Mouse (Mus musculus): ENCODE measurements around the gene Gm45021.

Gene Gm45021

GRCm38 (mm10) chr6:48589194-48589750 is at the start of gene Gm45021:
Gene Gm45021 (plus strand): TSS chr6:48589610.
- in situ Hi-C loops (cut with MboI, MseI) = no loop called here

DNA sequence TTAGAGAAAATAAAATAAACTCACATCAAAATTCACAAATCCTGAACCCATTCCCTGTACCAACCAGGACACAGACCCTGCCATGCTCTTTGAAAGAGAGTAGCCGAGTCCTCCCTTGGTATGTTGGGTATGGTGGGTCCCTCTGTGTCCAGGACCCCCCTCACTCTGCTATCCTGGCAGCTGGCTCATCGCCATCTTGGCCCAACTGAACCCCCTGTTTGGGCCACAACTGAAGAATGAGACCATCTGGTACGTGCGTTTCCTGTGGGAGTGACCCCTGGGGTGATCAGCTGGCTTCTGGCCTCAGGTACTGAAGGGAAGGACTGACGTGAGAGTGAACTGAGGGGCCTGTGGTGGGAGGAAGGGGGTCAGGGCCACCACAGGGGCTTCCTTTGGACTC is 49.5 kb upstream of the Gm45021 start:
- in situ Hi-C loops (cut with MboI, MseI) = loop anchor here (5.0 to 10.0 kb wide), 3 partner anchors 97 to 365 kb away; partner anchors contain the start of gene Gimap3

DNA sequence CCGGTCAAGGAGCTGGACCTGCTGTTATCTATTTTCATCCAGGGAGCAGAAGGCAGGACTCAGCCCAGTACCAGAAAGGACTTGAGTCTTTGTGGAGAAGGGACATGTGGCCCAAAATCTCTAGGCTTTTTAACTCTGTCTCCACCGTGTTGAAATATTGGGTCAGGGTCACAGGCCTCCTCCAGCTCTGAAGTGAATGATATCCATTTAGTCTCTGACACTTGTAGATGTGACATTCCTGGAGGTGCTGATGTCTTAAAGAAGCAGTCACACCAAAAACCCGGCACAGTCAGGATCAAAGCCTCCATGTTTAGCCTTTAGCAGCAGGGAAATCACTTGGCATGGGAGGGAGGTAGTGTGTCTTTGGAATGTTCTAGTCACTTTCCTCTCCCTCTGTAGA is 48.7 kb upstream of the Gm45021 start:
- in situ Hi-C loops (cut with MboI, MseI) = loop anchor here (5.0 to 10.0 kb wide), 2 partner anchors 97 to 366 kb away; no protein-coding TSS in a partner anchor

DNA sequence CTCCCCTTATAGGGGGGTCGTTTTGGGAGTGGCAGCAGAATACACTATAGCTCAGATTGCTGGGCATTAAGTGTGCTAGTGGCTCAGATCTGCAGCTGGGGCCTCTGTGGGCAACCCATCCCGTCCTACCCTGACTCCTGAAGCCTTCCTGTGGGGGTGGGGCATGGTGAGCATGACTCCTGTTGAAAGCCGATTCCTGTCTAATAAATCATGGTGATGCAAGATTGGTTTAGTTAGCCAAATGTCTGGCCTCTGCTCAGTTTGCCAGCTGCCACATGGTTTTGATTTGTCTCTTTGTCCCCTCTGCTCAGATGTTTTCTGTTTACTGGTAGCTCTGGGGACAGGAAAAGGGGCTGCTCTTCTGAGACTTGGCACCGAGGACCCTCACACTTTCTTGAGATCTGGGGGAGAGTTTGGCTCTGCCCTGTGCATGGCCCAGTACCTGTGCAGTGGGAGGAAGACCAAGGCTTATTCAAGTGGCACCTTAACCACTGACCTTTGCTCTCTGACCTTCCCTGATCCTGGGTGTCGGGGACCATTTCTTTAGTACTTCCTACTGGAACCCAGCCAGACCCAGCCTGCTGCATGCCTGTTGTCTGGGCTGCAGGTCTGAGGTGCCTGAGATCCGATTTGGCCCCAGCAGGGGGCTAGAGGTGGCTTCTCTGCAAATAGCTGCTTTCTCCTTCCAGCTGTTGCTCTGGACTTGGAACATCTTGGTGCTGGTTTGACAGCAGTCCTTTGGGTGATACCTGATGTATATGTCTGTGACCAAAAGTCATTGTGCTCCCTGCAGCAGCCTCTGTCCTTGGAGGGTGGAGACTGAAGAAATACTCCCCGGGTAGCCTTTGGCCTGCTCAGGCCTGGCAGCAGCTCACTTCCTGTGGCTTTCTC is 47.6 kb upstream of the Gm45021 start:
- in situ Hi-C loops (cut with MboI, MseI) = loop anchor here (5.0 to 10.0 kb wide), 2 partner anchors 95 to 367 kb away; no protein-coding TSS in a partner anchor

DNA sequence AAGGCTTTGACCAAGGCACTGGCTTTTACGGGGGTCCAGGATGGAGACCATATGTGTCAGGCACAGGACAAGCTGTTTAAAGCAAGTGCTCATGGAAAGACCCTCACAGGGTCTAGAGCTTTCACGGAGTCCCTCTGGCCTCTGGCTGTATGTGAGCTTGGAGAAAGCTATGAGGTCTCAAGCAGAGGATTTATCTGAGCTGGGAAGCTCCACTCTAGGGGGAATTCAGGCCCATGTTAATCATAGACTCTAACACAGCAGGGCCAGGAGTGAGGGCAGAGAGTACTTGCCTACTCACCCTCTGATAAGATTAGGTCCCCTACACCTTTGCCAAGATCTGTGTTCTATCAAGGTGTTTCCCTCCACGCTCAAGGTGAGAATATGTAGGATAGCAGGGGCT is 46.8 kb upstream of the Gm45021 start:
- in situ Hi-C loops (cut with MboI, MseI) = loop anchor here (5.0 to 10.0 kb wide), 2 partner anchors 95 to 368 kb away; no protein-coding TSS in a partner anchor

GRCm38 (mm10) chr6:48545251-48545650 is 44.2 kb upstream of the Gm45021 start:
- in situ Hi-C loops (cut with MboI, MseI) = loop anchor here (10.0 kb wide), 1 partner anchor 370 kb away; no protein-coding TSS in a partner anchor

GRCm38 (mm10) chr6:48546271-48546670 is 43.1 kb upstream of the Gm45021 start:
- in situ Hi-C loops (cut with MboI, MseI) = loop anchor here (10.0 kb wide), 1 partner anchor 371 kb away; no protein-coding TSS in a partner anchor

DNA sequence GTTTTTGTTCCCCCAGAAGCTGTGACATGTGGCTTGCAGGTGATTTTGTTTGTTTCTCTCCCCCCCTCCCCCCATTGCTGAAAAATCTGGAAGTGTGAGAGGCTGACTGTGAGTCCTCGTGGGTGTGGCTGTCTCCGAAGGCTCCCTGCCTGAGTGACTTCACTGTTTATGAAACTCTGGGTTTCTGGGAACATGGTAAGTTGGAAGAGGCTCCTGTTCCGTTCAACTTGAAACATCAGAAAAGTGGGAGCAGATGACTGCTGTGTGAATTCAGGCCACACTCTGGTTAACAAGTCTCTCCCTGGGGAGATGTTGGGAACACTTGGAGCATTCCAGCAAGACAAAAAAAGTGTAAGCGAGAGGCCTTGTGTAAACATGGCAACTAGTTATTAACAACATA is 42.6 kb upstream of the Gm45021 start:
- in situ Hi-C loops (cut with MboI, MseI) = loop anchor here (10.0 kb wide), 1 partner anchor 372 kb away; no protein-coding TSS in a partner anchor

- in situ Hi-C loops (cut with MboI, MseI) = loop anchor here (10.0 kb wide), 1 partner anchor 374 kb away; no protein-coding TSS in a partner anchor
These were observed 41.1 kb upstream of the Gm45021 start for GRCm38 (mm10) chr6:48548314-48548713.

DNA sequence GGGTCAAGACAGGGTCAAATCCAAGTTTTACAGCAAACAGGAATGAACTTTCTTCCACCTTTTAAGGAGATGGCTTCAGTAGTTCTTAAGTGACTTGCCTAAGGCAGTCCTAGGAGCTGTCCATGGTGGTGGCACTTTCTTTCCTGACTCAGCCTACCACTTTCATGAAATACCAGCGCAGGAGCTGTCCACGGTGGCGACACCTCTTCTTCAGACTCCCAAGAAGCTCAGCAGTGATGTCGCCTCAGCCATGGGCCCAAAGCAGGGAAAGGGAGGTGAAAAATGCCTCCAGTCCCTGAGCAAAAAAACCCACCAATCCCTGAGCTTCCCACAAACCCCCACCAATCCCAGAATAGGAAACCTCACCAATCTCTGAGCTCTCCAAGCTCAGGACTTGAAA is 36.5 kb upstream of the Gm45021 start:
- in situ Hi-C loops (cut with MboI, MseI) = no loop called here

GRCm38 (mm10) chr6:48553819-48554218 is 35.6 kb upstream of the Gm45021 start:
- in situ Hi-C loops (cut with MboI, MseI) = no loop called here

DNA sequence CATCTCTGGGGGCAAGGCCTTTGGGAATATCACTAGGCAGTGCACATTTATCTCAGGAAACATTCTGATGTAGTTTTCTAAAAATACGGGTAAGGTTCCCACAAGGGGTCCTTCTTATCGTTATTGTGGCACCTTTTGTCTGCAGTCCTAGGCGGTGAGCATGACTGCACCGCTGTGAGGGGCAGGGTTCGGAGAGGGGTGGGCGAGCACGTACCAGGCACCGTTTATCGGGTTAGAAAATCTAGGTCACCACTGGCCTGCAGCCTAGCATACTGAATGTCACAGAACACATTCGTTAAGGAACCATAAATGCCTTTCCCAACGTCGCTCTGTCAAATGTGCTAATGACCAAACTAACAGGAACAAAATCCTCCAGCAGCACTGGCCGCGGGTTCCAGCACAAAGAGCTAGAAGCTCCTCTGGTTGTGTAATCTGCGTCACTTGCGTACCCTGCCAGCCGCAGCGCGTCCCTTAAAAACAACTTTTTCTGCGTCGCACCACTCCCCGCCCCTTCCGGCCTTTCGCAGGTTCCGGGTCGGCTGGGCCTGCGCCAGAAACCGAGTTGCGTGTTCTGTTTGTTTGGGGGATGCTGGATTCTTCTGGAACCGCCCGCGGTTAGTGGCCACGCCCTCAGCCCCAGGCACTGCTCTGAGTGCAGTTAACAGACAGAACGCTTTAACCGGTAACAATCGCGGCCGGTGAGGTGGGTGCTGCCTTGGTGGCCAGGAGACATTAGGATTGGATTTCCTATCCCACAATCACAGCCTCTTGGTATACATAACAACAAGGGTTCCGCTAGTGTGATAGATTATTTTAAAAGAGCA is 34.9 kb upstream of the Gm45021 start, which contains the start of gene Lrrc61:
TSS of gene Lrrc61 (plus strand) at position 517 of the 824 bp plus-strand sequence.
- in situ Hi-C loops (cut with MboI, MseI) = no loop called here

- in situ Hi-C loops (cut with MboI, MseI) = no loop called here
These were observed 34.1 kb upstream of the Gm45021 start for GRCm38 (mm10) chr6:48555104-48555890.

GRCm38 (mm10) chr6:48555956-48556355 is 33.5 kb upstream of the Gm45021 start:
- in situ Hi-C loops (cut with MboI, MseI) = no loop called here

GRCm38 (mm10) chr6:48565693-48566310 is 23.6 kb upstream of the Gm45021 start:
- in situ Hi-C loops (cut with MboI, MseI) = loop anchor here (5.0 kb wide), 1 partner anchor 49 kb away; no protein-coding TSS in a partner anchor

- in situ Hi-C loops (cut with MboI, MseI) = loop anchor here (5.0 kb wide), 1 partner anchor 49 kb away; no protein-coding TSS in a partner anchor
These were observed 23.1 kb upstream of the Gm45021 start for GRCm38 (mm10) chr6:48566312-48566711.

- in situ Hi-C loops (cut with MboI, MseI) = loop anchor here (5.0 kb wide), 1 partner anchor 51 kb away; no protein-coding TSS in a partner anchor
These were observed 21.1 kb upstream of the Gm45021 start for GRCm38 (mm10) chr6:48568036-48568984.

GRCm38 (mm10) chr6:48569065-48569807 is 20.2 kb upstream of the Gm45021 start:
- in situ Hi-C loops (cut with MboI, MseI) = loop anchor here (5.0 kb wide), 1 partner anchor 52 kb away; no protein-coding TSS in a partner anchor
